Mouse (Mus musculus) kidney, embryonic 16.5 days (tissue): ENCODE data around the gene Arhgef19. TPM values are rescaled to one million over a fixed set of nuclear protein-coding genes. Genes with fewer than 3 reads are reported as not detected.

Experiments used
- ATAC-seq: fragments of 200-750 bp; cut with Nextera tagmentation; 2 replicates; pipeline ENCODE4 v1.8.0; 2017; ENCODE audit warnings: moderate TSS enrichment; ENCODE audit not compliant: low FRiP score, low TSS enrichment
- H3K27ac ChIP-seq: fragments of 300-500 bp; sonication (generic); 2 replicates; pipeline ENCODE4 v1.5.1; 2014; ENCODE audit warnings: low read length
- H3K27me3 ChIP-seq: fragments of 300-500 bp; sonication (generic); 2 replicates; pipeline ENCODE4 v1.6.1; 2014; ENCODE audit warnings: low read length, control low read depth, mixed read lengths; ENCODE audit not compliant: insufficient read depth
- H3K36me3 ChIP-seq: fragments of 300-500 bp; sonication (generic); 2 replicates; pipeline ENCODE4 v1.6.1; 2014; ENCODE audit warnings: low read length, control low read depth, mixed read lengths; ENCODE audit not compliant: insufficient read depth
- H3K4me1 ChIP-seq: fragments of 300-500 bp; sonication (generic); 2 replicates; pipeline ENCODE4 v1.6.1; 2014; ENCODE audit warnings: low read length, control low read depth, mixed read lengths; ENCODE audit not compliant: insufficient read depth
- H3K4me2 ChIP-seq: fragments of 300-500 bp; sonication (generic); replicated peaks from 2 replicates; pipeline ENCODE4 v1.6.1; 2014; ENCODE audit warnings: low read depth, low read length
- H3K4me3 ChIP-seq: fragments of 300-500 bp; sonication (generic); 2 replicates; pipeline ENCODE4 v1.5.1; 2014; ENCODE audit warnings: mild to moderate bottlenecking, low read length
- H3K9ac ChIP-seq: fragments of 300-500 bp; sonication (generic); replicated peaks from 2 replicates; pipeline ENCODE4 v1.6.1; 2014; ENCODE audit warnings: low read length
- H3K9me3 ChIP-seq: fragments of 300-500 bp; sonication (generic); 2 replicates; pipeline ENCODE4 v1.6.1; 2016; ENCODE audit warnings: low read length, control low read depth
- WGBS: fragments of 180-500 bp; shearing (Covaris S2); extraction: QIAGEN DNeasy Blood & Tissue Kit; methylation state at CpG from one replicate; pipeline ENCODE4 v1.1.7; 2014; 5-methylcytosine and 5-hydroxymethylcytosine counted together
- polyA plus RNA-seq: library from polyadenylated mRNA; unstranded; fragments of >200 nt; fragmentation: Nextera tagmentation; extraction: Ambion mirVana; gene quantifications from 2 replicates; pipeline ENCODE4 v1.2.1, GENCODE M21; 2015

The Arhgef19 gene
- polyA plus RNA-seq, 1 experiment from 2014 or later = 9.6 TPM

DNA sequence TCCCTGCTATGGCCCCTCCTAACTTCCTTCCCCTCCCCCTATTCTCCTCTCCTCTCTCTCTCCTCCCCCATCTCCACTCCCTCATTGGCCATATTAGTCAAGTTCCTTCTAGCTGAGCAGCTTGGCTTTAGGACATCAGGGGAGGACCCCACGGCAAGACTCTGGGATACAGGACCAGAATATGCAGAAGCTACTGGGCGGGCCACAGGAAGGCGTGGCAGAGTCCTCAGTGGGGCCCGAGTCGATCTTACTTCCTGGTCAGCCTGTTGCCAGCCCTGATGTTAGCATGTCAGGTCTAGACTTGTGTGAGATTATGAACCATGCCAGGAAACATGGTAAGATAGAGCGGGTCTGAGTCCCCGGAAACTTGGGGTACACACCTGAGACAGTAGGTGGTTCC, 10.6 kb upstream of the Arhgef19 start:
- Histone ChIP-seq H3K4me3 (no peak overlapping the region), H3K9me3 (no peaks in the 10 kb centered on the region), H3K27me3 (no peaks in the 10 kb centered on the region), H3K9ac (no peak overlapping the region), H3K4me2 (no peak overlapping the region), H3K27ac (no peak overlapping the region), H3K4me1 (no peaks in the 10 kb centered on the region), H3K36me3 (no peaks in the 10 kb centered on the region)
- WGBS = 71% methylated on average over 7 of the region's 7 CpGs
- no peak for ATAC-seq

DNA sequence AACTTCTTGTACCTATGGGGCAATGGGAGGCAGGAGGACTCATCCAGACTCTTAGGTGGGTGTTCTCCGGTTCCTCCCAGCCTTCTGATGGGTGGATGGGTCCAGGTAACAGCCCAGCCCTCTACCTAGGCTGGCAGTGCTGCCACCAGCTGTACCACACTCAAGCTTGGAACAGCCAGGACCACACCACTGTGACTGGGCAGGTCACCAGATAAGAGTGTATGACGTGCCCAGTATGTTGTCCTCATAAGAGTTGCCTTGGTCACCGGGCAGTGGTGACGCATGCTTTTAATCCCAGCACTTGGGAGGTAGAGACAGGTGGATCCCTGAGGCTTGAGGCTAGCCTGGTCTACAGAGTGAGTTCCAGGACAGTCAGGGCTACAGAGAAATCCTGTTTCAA, 6.1 kb upstream of the Arhgef19 start:
- no peaks in the 10 kb centered on the region for H3K9me3 ChIP-seq
- ATAC-seq = no peak
- H3K9ac ChIP-seq = no peak overlapping the region
- no peak overlapping the region for H3K4me3 ChIP-seq
- 88% methylated on average over 4 of the region's 4 CpGs for WGBS
- H3K36me3 ChIP-seq = no peaks in the 10 kb centered on the region
- H3K27ac ChIP-seq = no peak overlapping the region
- H3K27me3 ChIP-seq = peaks cover 11% of the 10 kb centered on the region
- H3K4me2 ChIP-seq = no peak overlapping the region
- no peaks in the 10 kb centered on the region for H3K4me1 ChIP-seq

DNA sequence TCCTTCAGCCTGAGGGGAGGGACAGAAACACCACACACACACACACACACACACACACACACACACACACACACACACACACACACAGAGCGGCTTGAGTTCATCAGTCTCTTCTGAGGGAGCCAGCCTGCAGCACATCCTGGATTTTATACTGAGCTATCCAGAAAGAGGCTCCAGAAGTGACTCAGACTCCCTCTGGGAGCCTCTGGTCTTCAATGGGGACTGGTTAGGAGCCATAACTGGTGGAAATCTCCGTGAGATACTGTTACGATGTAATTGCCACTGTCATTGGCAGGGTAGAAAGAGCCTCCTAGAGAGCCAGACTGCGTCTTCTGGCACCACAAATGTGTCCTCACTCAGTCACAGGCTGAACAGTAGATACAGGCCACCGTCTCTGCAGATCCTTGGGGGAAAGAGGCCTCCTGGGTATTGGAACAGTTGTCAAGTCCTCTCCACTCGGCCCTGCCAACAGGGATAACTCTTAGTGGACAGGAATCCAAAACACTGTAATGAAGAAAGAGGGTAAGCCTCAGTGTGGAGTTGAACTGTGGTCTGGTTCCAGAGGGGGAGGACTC, 3.7 kb upstream of the Arhgef19 start:
- H3K4me2 ChIP-seq = no peak overlapping the region
- no peaks in the 10 kb centered on the region for H3K36me3 ChIP-seq
- no peaks in the 10 kb centered on the region for H3K9me3 ChIP-seq
- H3K27me3 ChIP-seq = peaks cover 14% of the 10 kb centered on the region
- H3K4me3 ChIP-seq = no peak overlapping the region
- ATAC-seq = no peak
- peaks cover 15% of the 10 kb centered on the region for H3K4me1 ChIP-seq
- H3K9ac ChIP-seq = no peak overlapping the region
- H3K27ac ChIP-seq = no peak overlapping the region
- 57% methylated on average over 6 of the region's 6 CpGs for WGBS

DNA sequence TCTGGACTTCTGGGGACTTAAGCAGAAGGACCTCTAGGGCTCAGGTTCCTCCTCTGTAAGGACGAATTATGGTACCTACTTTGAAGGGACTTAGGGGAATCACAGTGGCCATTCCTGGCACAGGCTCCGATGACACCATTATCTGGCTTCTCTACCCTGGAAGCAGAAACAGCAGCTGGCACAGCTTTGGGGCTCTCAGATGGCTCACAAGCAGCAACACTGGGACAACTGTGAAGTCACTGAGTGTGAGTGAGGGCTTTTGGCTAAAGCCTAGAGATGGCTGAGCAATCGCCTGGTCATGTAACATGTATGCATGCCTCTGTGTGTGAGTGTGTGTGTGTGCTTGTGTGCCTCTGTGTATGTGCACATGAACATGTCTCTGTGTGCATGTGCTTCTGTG, 2.4 kb upstream of the Arhgef19 start:
- no peak overlapping the region for H3K4me3 ChIP-seq
- no peak for ATAC-seq
- H3K9ac ChIP-seq = no peak overlapping the region
- H3K9me3 ChIP-seq = no peaks in the 10 kb centered on the region
- H3K4me2 ChIP-seq = no peak overlapping the region
- peaks cover 23% of the 10 kb centered on the region for H3K27me3 ChIP-seq
- H3K27ac ChIP-seq = no peak overlapping the region
- H3K36me3 ChIP-seq = no peaks in the 10 kb centered on the region
- peaks cover 23% of the 10 kb centered on the region for H3K4me1 ChIP-seq
- WGBS = 70% methylated on average over 3 of the region's 3 CpGs

DNA sequence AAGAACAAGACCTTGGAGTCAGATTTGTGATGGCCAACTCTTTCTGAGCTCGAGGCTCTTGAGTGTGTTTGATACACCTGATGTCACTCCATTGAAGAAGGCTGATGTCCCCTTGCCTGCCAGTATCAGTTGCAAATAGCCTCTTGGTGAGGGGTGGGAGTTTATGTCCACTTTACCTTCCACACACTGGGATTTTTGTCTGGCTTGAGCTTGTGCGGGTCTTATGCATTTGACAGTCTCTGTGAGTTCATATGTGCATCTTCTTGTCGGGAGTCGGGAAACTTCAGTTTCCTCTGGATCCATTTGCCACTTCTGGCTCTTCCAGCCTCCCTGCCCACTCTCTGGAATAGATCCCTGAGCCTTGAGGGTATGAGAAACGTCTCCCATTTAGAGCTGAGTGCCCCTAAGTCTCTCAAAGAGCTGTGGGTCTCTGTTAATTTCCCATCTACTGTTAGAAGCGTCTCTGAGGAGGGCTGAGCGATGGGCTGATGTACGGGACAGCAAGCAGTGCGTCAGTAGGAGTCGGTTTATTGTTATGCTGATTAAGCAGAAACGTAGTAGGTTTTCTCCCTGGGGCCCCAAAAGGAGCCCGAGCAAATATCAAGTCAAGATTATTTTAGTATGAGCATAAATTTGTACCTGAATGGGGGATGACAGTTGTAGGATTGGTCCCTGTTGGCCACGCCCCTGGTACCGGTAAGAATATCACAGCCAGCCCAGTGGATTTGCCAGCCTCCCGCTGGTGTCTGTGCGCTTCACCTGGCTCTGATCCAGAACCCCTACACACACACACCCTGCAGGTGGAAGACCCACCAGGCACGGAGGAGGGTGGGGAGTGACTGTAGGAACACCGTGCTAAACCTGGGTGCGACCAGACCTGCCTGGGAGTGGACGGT, 559 bp upstream of the Arhgef19 start:
- H3K4me1 ChIP-seq = peaks cover 38% of the 10 kb centered on the region
- no peak for ATAC-seq
- no peaks in the 10 kb centered on the region for H3K36me3 ChIP-seq
- no peak overlapping the region for H3K27ac ChIP-seq
- H3K27me3 ChIP-seq = peaks cover 33% of the 10 kb centered on the region
- H3K4me3 ChIP-seq = peak overlapping the region; percentile 46
- no peaks in the 10 kb centered on the region for H3K9me3 ChIP-seq
- peak overlapping the region; percentile 77 for H3K4me2 ChIP-seq
- peak overlapping the region; percentile 56 for H3K9ac ChIP-seq
- 4% methylated on average over 20 of the region's 20 CpGs for WGBS

DNA sequence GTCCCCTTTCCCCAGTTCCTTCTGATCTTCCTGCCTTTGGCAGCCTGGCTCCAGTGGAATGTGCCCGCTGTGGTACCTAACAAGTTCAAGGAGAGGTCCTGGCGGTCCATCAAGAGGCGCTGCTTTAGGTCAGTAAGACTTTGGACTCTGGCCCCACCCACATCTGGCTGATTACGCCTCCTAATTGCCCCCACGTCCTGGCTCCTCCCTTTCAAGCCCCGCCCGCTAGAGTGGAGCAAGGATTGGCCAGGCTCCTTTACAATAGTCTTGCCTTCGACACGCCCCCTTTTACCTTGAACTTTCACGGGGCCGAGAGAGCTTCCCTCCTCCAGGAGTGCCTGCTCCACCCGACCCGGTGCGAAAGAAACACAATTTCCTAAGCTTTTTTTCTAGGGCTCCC, 1.3 kb downstream of the Arhgef19 start:
- H3K9ac ChIP-seq = 0 out of 2 replicates have a peak overlapping the region, but pooled peaks have one; percentile 18
- peak overlapping the region; percentile 46 for H3K4me3 ChIP-seq
- H3K4me2 ChIP-seq = peak overlapping the region; percentile 77
- no peaks in the 10 kb centered on the region for H3K36me3 ChIP-seq
- H3K27me3 ChIP-seq = peaks cover 39% of the 10 kb centered on the region
- H3K4me1 ChIP-seq = peaks cover 50% of the 10 kb centered on the region
- no peaks in the 10 kb centered on the region for H3K9me3 ChIP-seq
- 2% methylated on average over 14 of the region's 14 CpGs for WGBS
- 0 out of 2 replicates have a peak, but pooled peaks have one; percentile 17 for ATAC-seq
- H3K27ac ChIP-seq = peak overlapping the region; percentile 40; the same call in 1 of the 2 replicates

DNA sequence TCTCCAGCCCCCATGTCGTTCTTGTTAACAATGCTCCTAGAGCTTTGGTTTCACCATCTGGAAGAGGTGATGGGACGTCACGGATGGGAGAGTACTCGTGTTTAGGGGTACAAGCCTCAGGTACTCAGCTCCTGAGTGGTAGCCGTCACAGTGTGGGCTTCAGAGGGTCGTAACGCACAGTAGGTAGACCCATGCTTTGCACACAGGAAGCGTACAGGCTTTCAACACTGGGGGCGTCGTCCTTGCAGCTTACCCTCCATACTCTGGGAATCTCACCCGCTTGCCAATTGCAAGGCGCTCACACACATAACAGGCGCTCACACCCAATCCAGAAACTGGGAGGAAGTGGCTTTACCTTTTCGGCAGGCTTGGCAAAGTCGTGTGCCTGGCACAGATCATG, 2.6 kb downstream of the Arhgef19 start:
- Histone ChIP-seq H3K4me3 (peak overlapping the region; percentile 35), H3K9ac (peak overlapping the region; percentile 53), H3K27ac (peak overlapping the region; percentile 51; the same call in 1 of the 2 replicates), H3K4me2 (peak overlapping the region; percentile 47), H3K36me3 (no peaks in the 10 kb centered on the region), H3K4me1 (peaks cover 60% of the 10 kb centered on the region), H3K27me3 (peaks cover 49% of the 10 kb centered on the region), H3K9me3 (no peaks in the 10 kb centered on the region)
- 29% methylated on average over 15 of the region's 15 CpGs for WGBS
- ATAC-seq = no peak

DNA sequence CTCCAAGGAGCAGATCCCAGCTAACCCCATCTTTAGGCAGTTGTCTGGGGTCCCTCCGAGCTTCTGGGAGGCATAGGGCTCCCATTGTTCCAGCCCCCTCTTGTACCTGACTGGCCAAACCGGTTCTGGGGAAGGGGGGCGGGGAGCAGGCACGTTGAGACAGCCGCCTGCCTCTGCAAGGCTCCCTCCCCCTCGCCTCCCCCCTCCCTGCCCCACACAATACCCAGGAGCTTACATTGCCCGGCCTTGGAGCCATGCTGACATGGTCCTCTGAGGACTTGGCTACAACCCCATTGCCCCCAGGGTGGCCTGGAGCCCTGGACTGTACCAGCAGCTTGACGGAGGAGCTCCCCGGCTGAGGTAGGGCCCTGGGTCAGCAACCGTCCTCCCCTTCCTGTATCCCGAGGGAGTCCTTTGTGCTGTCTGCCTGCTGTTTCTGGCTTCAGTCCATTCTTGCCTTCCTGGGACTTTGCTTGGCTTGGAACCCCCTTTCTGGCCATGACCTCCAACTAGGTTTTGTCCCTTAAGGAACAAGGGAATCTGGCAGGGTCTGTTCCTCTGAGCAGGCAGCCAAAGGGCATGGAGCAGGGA, 3.4 kb downstream of the Arhgef19 start:
- H3K27me3 ChIP-seq = peaks cover 52% of the 10 kb centered on the region
- H3K4me1 ChIP-seq = peaks cover 69% of the 10 kb centered on the region
- WGBS = 10% methylated on average over 10 of the region's 11 CpGs

DNA sequence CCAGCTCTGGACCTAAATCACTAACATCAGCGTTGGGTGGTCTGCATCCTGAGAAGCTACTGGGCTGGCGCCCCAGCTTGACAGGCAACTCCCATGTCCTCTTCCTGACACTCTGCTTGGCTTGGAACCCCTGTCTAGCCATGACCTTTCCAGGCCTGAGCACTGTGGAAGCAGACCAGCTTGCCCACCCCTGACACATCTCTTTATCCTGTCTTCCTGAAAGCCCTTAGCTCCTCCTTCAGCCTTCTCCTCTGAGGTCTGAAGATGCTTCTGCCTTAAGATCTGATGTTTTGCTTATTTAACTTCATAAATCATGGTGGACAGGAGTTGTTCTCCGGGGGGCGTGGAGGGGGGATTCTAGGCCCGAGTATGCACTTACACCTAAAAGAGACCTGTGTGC, 4.3 kb downstream of the Arhgef19 start:
- peaks cover 54% of the 10 kb centered on the region for H3K27me3 ChIP-seq
- 46% methylated on average over 5 of the region's 5 CpGs for WGBS
- H3K4me2 ChIP-seq = peak overlapping the region; percentile 47
- peaks cover 77% of the 10 kb centered on the region for H3K4me1 ChIP-seq
- no peak overlapping the region; the same call in 1 of the 2 replicates for H3K9ac ChIP-seq
- H3K4me3 ChIP-seq = peak overlapping the region; percentile 35
- no peak for ATAC-seq
- H3K27ac ChIP-seq = no peak overlapping the region
- no peaks in the 10 kb centered on the region for H3K36me3 ChIP-seq
- no peaks in the 10 kb centered on the region for H3K9me3 ChIP-seq

More for the DNA sequence above, 3.4 kb downstream of the Arhgef19 start:
- H3K4me3 ChIP-seq = peak overlapping the region; percentile 35
- no peaks in the 10 kb centered on the region for H3K36me3 ChIP-seq
- H3K9ac ChIP-seq = peak overlapping the region; percentile 53
- H3K9me3 ChIP-seq = no peaks in the 10 kb centered on the region
- no peak for ATAC-seq
- H3K4me2 ChIP-seq = peak overlapping the region; percentile 47
- H3K27ac ChIP-seq = peak overlapping the region; percentile 51
